Mouse (Mus musculus): Measurements from ENCODE around the gene Slc38a8. TPM values are rescaled to one million over a fixed set of nuclear protein-coding genes. Genes with fewer than 3 reads are reported as not detected.

Gene Slc38a8
- total and polyA plus RNA-seq, 2 experiments from 2014 or later: 0.12 to 0.16 TPM

GRCm38 (mm10) chr8:119430690-119431089 lies 70.8 kb downstream of the Slc38a8 start:
- WGBS: 87% methylated on average over 7 of the region's 7 CpGs

GRCm38 (mm10) chr8:119430250-119430649 lies 71.2 kb downstream of the Slc38a8 start:
- Histone ChIP-seq H3K27me3 (ENCODE audit: insufficient read depth, low read length) (no peaks in the 10 kb centered on the region), H3K4me3 (ENCODE audit: low read depth, low read length) (no peak overlapping the region), H3K4me2 (ENCODE audit: low read depth, low read length, poor library complexity, severe bottlenecking) (no peak overlapping the region), H3K9ac (replicated peaks; ENCODE audit: low read length, poor library complexity, severe bottlenecking) (no peak overlapping the region), H3K36me3 (ENCODE audit: insufficient read depth, low read length) (no peaks in the 10 kb centered on the region), H3K9me3 (ENCODE audit: low read length) (no peaks in the 10 kb centered on the region), H3K4me1 (ENCODE audit: insufficient read depth, low read length) (no peaks in the 10 kb centered on the region), H3K27ac (ENCODE audit: low read depth, low read length) (no peak overlapping the region)
- TF ChIP-seq CTCF (IDR thresholded peaks at IDR 0.05): no peak
- DNase-seq (ENCODE audit: low spot score) (no peak), ATAC-seq (ENCODE audit: low FRiP score) (no peak)
- 81% methylated on average over 8 of the region's 8 CpGs for WGBS

More at GRCm38 (mm10) chr8:119430690-119431089, 70.8 kb downstream of the Slc38a8 start:
- Histone ChIP-seq H3K27ac (ENCODE audit: low read depth, low read length) (no peak overlapping the region), H3K9ac (replicated peaks; ENCODE audit: low read length, poor library complexity, severe bottlenecking) (no peak overlapping the region), H3K4me2 (ENCODE audit: low read depth, low read length, poor library complexity, severe bottlenecking) (no peak overlapping the region), H3K9me3 (ENCODE audit: low read length) (no peaks in the 10 kb centered on the region), H3K4me1 (ENCODE audit: insufficient read depth, low read length) (no peaks in the 10 kb centered on the region), H3K27me3 (ENCODE audit: insufficient read depth, low read length) (no peaks in the 10 kb centered on the region), H3K4me3 (ENCODE audit: low read depth, low read length) (no peak overlapping the region), H3K36me3 (ENCODE audit: insufficient read depth, low read length) (no peaks in the 10 kb centered on the region)
- ATAC-seq (ENCODE audit: low FRiP score) (no peak), DNase-seq (ENCODE audit: low spot score) (no peak)
- TF ChIP-seq CTCF (IDR thresholded peaks at IDR 0.05): no peak

Other genes with a start within 250 kb of the Slc38a8 start
- gene Hsbp1, start 157.2 kb downstream of the Slc38a8 start, total RNA-seq (2014; rRNA removed): 428 and 445 TPM in 2 replicates
- gene Hsbp1, start 157.2 kb downstream of the Slc38a8 start, polyA plus RNA-seq (2015; fragmentation: Nextera tagmentation; extraction: Ambion mirVana): 1,211 and 1,230 TPM in 2 replicates
- gene Mlycd, start 106.8 kb downstream of the Slc38a8 start, total RNA-seq (2014; rRNA removed): 27.0 and 32.1 TPM in 2 replicates
- gene Mlycd, start 106.8 kb downstream of the Slc38a8 start, polyA plus RNA-seq (2015; fragmentation: Nextera tagmentation; extraction: Ambion mirVana): 19.0 and 20.6 TPM in 2 replicates
- gene Osgin1, start 67.6 kb downstream of the Slc38a8 start, total RNA-seq (2014; rRNA removed): 0.38 TPM in 1 of 2 replicates, not detected in the other
- gene Osgin1, start 67.6 kb downstream of the Slc38a8 start, polyA plus RNA-seq (2015; fragmentation: Nextera tagmentation; extraction: Ambion mirVana): 0.15 and 0.32 TPM in 2 replicates
- 106 and 119 TPM in 2 replicates for gene Necab2, start 55.0 kb downstream of the Slc38a8 start, total RNA-seq (2014; rRNA removed)
- gene Necab2, start 55.0 kb downstream of the Slc38a8 start, polyA plus RNA-seq (2015; fragmentation: Nextera tagmentation; extraction: Ambion mirVana): 76.6 and 84.6 TPM in 2 replicates
- gene Mbtps1, start 57.0 kb upstream of the Slc38a8 start, total RNA-seq (2014; rRNA removed): 68.8 and 72.7 TPM in 2 replicates
- gene Mbtps1, start 57.0 kb upstream of the Slc38a8 start, polyA plus RNA-seq (2015; fragmentation: Nextera tagmentation; extraction: Ambion mirVana): 45.5 and 46.0 TPM in 2 replicates
- 164 and 176 TPM in 2 replicates for gene Hsdl1, start 73.5 kb upstream of the Slc38a8 start, total RNA-seq (2014; rRNA removed)
- gene Hsdl1, start 73.5 kb upstream of the Slc38a8 start, polyA plus RNA-seq (2015; fragmentation: Nextera tagmentation; extraction: Ambion mirVana): 164 and 174 TPM in 2 replicates
- 0.47 and 1.1 TPM in 2 replicates for gene Dnaaf1, start 73.5 kb upstream of the Slc38a8 start, total RNA-seq (2014; rRNA removed)
- 0.51 and 0.60 TPM in 2 replicates for gene Dnaaf1, start 73.5 kb upstream of the Slc38a8 start, polyA plus RNA-seq (2015; fragmentation: Nextera tagmentation; extraction: Ambion mirVana)
- gene Taf1c, start 103.5 kb upstream of the Slc38a8 start, total RNA-seq (2014; rRNA removed): 20.1 and 22.5 TPM in 2 replicates
- gene Taf1c, start 103.5 kb upstream of the Slc38a8 start, polyA plus RNA-seq (2015; fragmentation: Nextera tagmentation; extraction: Ambion mirVana): 9.6 and 10.2 TPM in 2 replicates
- gene Adad2, start 111.0 kb upstream of the Slc38a8 start, total RNA-seq (2014; rRNA removed): 0.33 and 1.0 TPM in 2 replicates
- 0.22 and 0.23 TPM in 2 replicates for gene Adad2, start 111.0 kb upstream of the Slc38a8 start, polyA plus RNA-seq (2015; fragmentation: Nextera tagmentation; extraction: Ambion mirVana)
- gene Kcng4, start 134.0 kb upstream of the Slc38a8 start, total RNA-seq (2014; rRNA removed): 0.61 and 1.6 TPM in 2 replicates
- 0.27 and 0.28 TPM in 2 replicates for gene Kcng4, start 134.0 kb upstream of the Slc38a8 start, polyA plus RNA-seq (2015; fragmentation: Nextera tagmentation; extraction: Ambion mirVana)
- gene Wfdc1, start 164.7 kb upstream of the Slc38a8 start, total RNA-seq (2014; rRNA removed): 8.5 and 13.5 TPM in 2 replicates
- 11.6 and 11.8 TPM in 2 replicates for gene Wfdc1, start 164.7 kb upstream of the Slc38a8 start, polyA plus RNA-seq (2015; fragmentation: Nextera tagmentation; extraction: Ambion mirVana)
- 0.28 and 0.82 TPM in 2 replicates for gene Atp2c2, start 198.3 kb upstream of the Slc38a8 start, total RNA-seq (2014; rRNA removed)
- 0.83 and 1.1 TPM in 2 replicates for gene Atp2c2, start 198.3 kb upstream of the Slc38a8 start, polyA plus RNA-seq (2015; fragmentation: Nextera tagmentation; extraction: Ambion mirVana)